Mouse (Mus musculus): ENCODE measurements around the gene Mafg. TPM values are rescaled to one million over a fixed set of nuclear protein-coding genes. Genes with fewer than 3 reads are reported as not detected.
A peak's percentile ranks its signal among the peaks of the same experiment; 100 is the strongest.

Gene Mafg
- polyA plus RNA-seq, 1 experiment from 2014 or later, result 40.1 TPM

- no peak for ATAC-seq (ENCODE audit: low FRiP score)
- Histone ChIP-seq H3K4me1 (peaks cover 24% of the 10 kb centered on the region), H3K27ac (no peak overlapping the region), H3K27me3 (no peaks in the 10 kb centered on the region), H3K9ac (peak overlapping the region; percentile 32; the same call in 1 of the 2 replicates), H3K36me3 (peaks cover 63% of the 10 kb centered on the region), H3K4me2 (replicated peaks) (no peak overlapping the region), H3K9me3 (replicated peaks) (no peaks in the 10 kb centered on the region), H3K4me3 (no peak overlapping the region)
- WGBS, result 96% methylated on average over 6 of the region's 6 CpGs
Observed at GRCm38 (mm10) chr11:120615167-120615566, 18.2 kb downstream of the Mafg start.

- H3K4me1 ChIP-seq, result peaks cover 24% of the 10 kb centered on the region
- no peak overlapping the region for H3K4me3 ChIP-seq
- peaks cover 10% of the 10 kb centered on the region for H3K27me3 ChIP-seq
- no peaks in the 10 kb centered on the region for H3K9me3 ChIP-seq (replicated peaks)
- no peak overlapping the region; the same call in 1 of the 2 replicates for H3K9ac ChIP-seq
- peaks cover 62% of the 10 kb centered on the region for H3K36me3 ChIP-seq
- ATAC-seq (ENCODE audit: low FRiP score), result no peak
- no peak overlapping the region for H3K4me2 ChIP-seq (replicated peaks)
- H3K27ac ChIP-seq, result no peak overlapping the region
- 82% methylated on average over 8 of the region's 8 CpGs for WGBS
Observed at GRCm38 (mm10) chr11:120613976-120614375, 19.4 kb downstream of the Mafg start.

- peaks cover 27% of the 10 kb centered on the region for H3K4me1 ChIP-seq
- no peaks in the 10 kb centered on the region for H3K9me3 ChIP-seq (replicated peaks)
- H3K27me3 ChIP-seq, result peaks cover 14% of the 10 kb centered on the region
- no peak overlapping the region for H3K27ac ChIP-seq
- no peak overlapping the region; the same call in 1 of the 2 replicates for H3K9ac ChIP-seq
- ATAC-seq (ENCODE audit: low FRiP score), result no peak
- peaks cover 57% of the 10 kb centered on the region for H3K36me3 ChIP-seq
- 92% methylated on average over 10 of the region's 10 CpGs for WGBS
- H3K4me2 ChIP-seq (replicated peaks), result no peak overlapping the region
- H3K4me3 ChIP-seq, result no peak overlapping the region
Observed at GRCm38 (mm10) chr11:120613481-120613972, 19.9 kb downstream of the Mafg start.

GRCm38 (mm10) chr11:120612763-120613162 is 20.6 kb downstream of the Mafg start:
- Histone ChIP-seq H3K9ac (no peak overlapping the region), H3K4me1 (peaks cover 27% of the 10 kb centered on the region), H3K4me3 (no peak overlapping the region), H3K36me3 (peaks cover 50% of the 10 kb centered on the region), H3K27me3 (peaks cover 17% of the 10 kb centered on the region), H3K9me3 (replicated peaks) (no peaks in the 10 kb centered on the region), H3K4me2 (replicated peaks) (no peak overlapping the region), H3K27ac (no peak overlapping the region)
- WGBS, result 43% methylated on average over 6 of the region's 6 CpGs
- ATAC-seq (ENCODE audit: low FRiP score), result no peak

- H3K9ac ChIP-seq, result no peak overlapping the region
- H3K4me2 ChIP-seq (replicated peaks), result no peak overlapping the region
- ATAC-seq (ENCODE audit: low FRiP score), result no peak
- H3K27me3 ChIP-seq, result peaks cover 26% of the 10 kb centered on the region
- peaks cover 13% of the 10 kb centered on the region for H3K4me1 ChIP-seq
- WGBS, result 79% methylated on average over 9 of the region's 9 CpGs
- H3K4me3 ChIP-seq, result no peak overlapping the region
- H3K36me3 ChIP-seq, result peaks cover 66% of the 10 kb centered on the region
- no peaks in the 10 kb centered on the region for H3K9me3 ChIP-seq (replicated peaks)
- no peak overlapping the region for H3K27ac ChIP-seq
Observed at GRCm38 (mm10) chr11:120610477-120611046, 22.8 kb downstream of the Mafg start.

- Histone ChIP-seq H3K9me3 (replicated peaks) (no peaks in the 10 kb centered on the region), H3K27ac (no peak overlapping the region), H3K36me3 (peaks cover 72% of the 10 kb centered on the region), H3K4me1 (peaks cover 9% of the 10 kb centered on the region), H3K9ac (no peak overlapping the region), H3K4me2 (replicated peaks) (no peak overlapping the region), H3K4me3 (no peak overlapping the region), H3K27me3 (peaks cover 26% of the 10 kb centered on the region)
- WGBS, result 38% methylated on average over 8 of the region's 8 CpGs
- ATAC-seq (ENCODE audit: low FRiP score), result no peak
Observed at GRCm38 (mm10) chr11:120609250-120609649, 24.1 kb downstream of the Mafg start.

GRCm38 (mm10) chr11:120608241-120609034 is 25.0 kb downstream of the Mafg start, which contains the start of gene Npb:
TSS of gene Npb (plus strand) at chr11:120608477.
- Histone ChIP-seq H3K4me2 (replicated peaks) (peak within 1 kb of the TSS; percentile 48), H3K27ac (no peak within 1 kb of the TSS), H3K4me1 (peaks cover 9% of the 10 kb centered on the region), H3K9ac (peak within 1 kb of the TSS; percentile 43; the same call in 1 of the 2 replicates), H3K36me3 (peaks cover 77% of the 10 kb centered on the region), H3K27me3 (peaks cover 26% of the 10 kb centered on the region), H3K9me3 (replicated peaks) (no peaks in the 10 kb centered on the region), H3K4me3 (peak within 1 kb of the TSS; percentile 13)
- ATAC-seq (ENCODE audit: low FRiP score), result no peak
- 5% methylated on average over 45 of the region's 45 CpGs for WGBS

GRCm38 (mm10) chr11:120606764-120607163 is 26.6 kb downstream of the Mafg start:
- Histone ChIP-seq H3K9ac (no peak overlapping the region), H3K9me3 (replicated peaks) (no peaks in the 10 kb centered on the region), H3K36me3 (peaks cover 76% of the 10 kb centered on the region), H3K4me2 (replicated peaks) (no peak overlapping the region), H3K4me3 (no peak overlapping the region), H3K4me1 (peaks cover 9% of the 10 kb centered on the region), H3K27ac (no peak overlapping the region), H3K27me3 (peaks cover 26% of the 10 kb centered on the region)
- 83% methylated on average over 4 of the region's 4 CpGs for WGBS
- ATAC-seq (ENCODE audit: low FRiP score), result no peak

- H3K4me3 ChIP-seq, result no peak overlapping the region
- no peak overlapping the region for H3K9ac ChIP-seq
- H3K4me2 ChIP-seq (replicated peaks), result no peak overlapping the region
- WGBS, result 92% methylated on average over 7 of the region's 7 CpGs
- ATAC-seq (ENCODE audit: low FRiP score), result no peak
- H3K36me3 ChIP-seq, result peaks cover 71% of the 10 kb centered on the region
- H3K4me1 ChIP-seq, result peaks cover 9% of the 10 kb centered on the region
- H3K9me3 ChIP-seq (replicated peaks), result no peaks in the 10 kb centered on the region
- H3K27me3 ChIP-seq, result peaks cover 26% of the 10 kb centered on the region
- no peak overlapping the region for H3K27ac ChIP-seq
Observed at GRCm38 (mm10) chr11:120605667-120606066, 27.7 kb downstream of the Mafg start.

- peaks cover 12% of the 10 kb centered on the region for H3K27me3 ChIP-seq
- no peak overlapping the region for H3K4me3 ChIP-seq
- peaks cover 13% of the 10 kb centered on the region for H3K4me1 ChIP-seq
- no peaks in the 10 kb centered on the region for H3K9me3 ChIP-seq (replicated peaks)
- H3K4me2 ChIP-seq (replicated peaks), result no peak overlapping the region
- H3K9ac ChIP-seq, result no peak overlapping the region
- peaks cover 60% of the 10 kb centered on the region for H3K36me3 ChIP-seq
- no peak for ATAC-seq (ENCODE audit: low FRiP score)
- no peak overlapping the region for H3K27ac ChIP-seq
- 88% methylated on average over 2 of the region's 2 CpGs for WGBS
Observed at GRCm38 (mm10) chr11:120603545-120603944, 29.9 kb downstream of the Mafg start.

GRCm38 (mm10) chr11:120600716-120601115 is 32.7 kb downstream of the Mafg start:
- H3K27ac ChIP-seq, result no peak overlapping the region
- H3K36me3 ChIP-seq, result peaks cover 55% of the 10 kb centered on the region
- H3K9me3 ChIP-seq (replicated peaks), result no peaks in the 10 kb centered on the region
- no peak overlapping the region for H3K4me2 ChIP-seq (replicated peaks)
- 98% methylated on average over 3 of the region's 3 CpGs for WGBS
- H3K4me3 ChIP-seq, result no peak overlapping the region
- peaks cover 21% of the 10 kb centered on the region for H3K4me1 ChIP-seq
- H3K27me3 ChIP-seq, result no peaks in the 10 kb centered on the region
- no peak overlapping the region for H3K9ac ChIP-seq
- no peak for ATAC-seq (ENCODE audit: low FRiP score)

- H3K27ac ChIP-seq, result peak overlapping the region; percentile 91
- peak overlapping the region; percentile 83 for H3K4me3 ChIP-seq
- H3K27me3 ChIP-seq, result no peaks in the 10 kb centered on the region
- peak overlapping the region; percentile 96 for H3K4me2 ChIP-seq (replicated peaks)
- H3K9me3 ChIP-seq (replicated peaks), result no peaks in the 10 kb centered on the region
- H3K4me1 ChIP-seq, result peaks cover 21% of the 10 kb centered on the region
- 44% methylated on average over 17 of the region's 17 CpGs for WGBS
- peak overlapping the region; percentile 93 for H3K9ac ChIP-seq
- no peak for ATAC-seq (ENCODE audit: low FRiP score)
- H3K36me3 ChIP-seq, result peaks cover 52% of the 10 kb centered on the region
Observed at GRCm38 (mm10) chr11:120598990-120599549, 34.3 kb downstream of the Mafg start.
